Mouse (Mus musculus) midbrain, postnatal 0 days (tissue): Measurements from ENCODE around the gene Lsp1. TPM values are rescaled to one million over a fixed set of nuclear protein-coding genes. Genes with fewer than 3 reads are reported as not detected.

Source experiments
- ATAC-seq: fragments of 200-750 bp; cut with Nextera tagmentation; 2 replicates; pipeline ENCODE4 v1.8.0; 2017; ENCODE audit warnings: moderate number of reproducible peaks, mild to moderate bottlenecking, moderate TSS enrichment, moderate library complexity; ENCODE audit not compliant: low FRiP score
- DNase-seq: peaks from one replicate; pipeline ENCODE4 v3.0.0-alpha.2; 2015; ENCODE audit warnings: low spot score
- H3K27ac ChIP-seq: fragments of 300-500 bp; sonication (generic); 2 replicates; pipeline ENCODE4 v1.5.1; 2014; ENCODE audit warnings: low read depth, mild to moderate bottlenecking, low read length, mixed read lengths
- H3K27me3 ChIP-seq: fragments of 300-500 bp; sonication (generic); 2 replicates; pipeline ENCODE4 v1.6.1; 2014; ENCODE audit warnings: low read length, control low read depth, mixed read lengths; ENCODE audit not compliant: insufficient read depth
- H3K36me3 ChIP-seq: fragments of 300-500 bp; sonication (generic); 2 replicates; pipeline ENCODE4 v1.6.1; 2014; ENCODE audit warnings: low read length, control low read depth, mixed read lengths; ENCODE audit not compliant: insufficient read depth
- H3K4me1 ChIP-seq: fragments of 300-500 bp; sonication (generic); 2 replicates; pipeline ENCODE4 v1.6.1; 2014; ENCODE audit warnings: mild to moderate bottlenecking, control low read depth, antibody characterized with exemption, low read length, mixed read lengths; ENCODE audit not compliant: insufficient read depth
- H3K4me2 ChIP-seq: fragments of 300-500 bp; sonication (generic); 2 replicates; pipeline ENCODE4 v1.6.1; 2014; ENCODE audit warnings: low read depth, mild to moderate bottlenecking, low read length, mixed read lengths; ENCODE audit not compliant: poor library complexity, severe bottlenecking
- H3K4me3 ChIP-seq: fragments of 300-500 bp; sonication (generic); 2 replicates; pipeline ENCODE4 v1.5.1; 2014; ENCODE audit warnings: low read depth, mild to moderate bottlenecking, low read length, moderate library complexity
- H3K9ac ChIP-seq: fragments of 300-500 bp; sonication (generic); replicated peaks from 2 replicates; pipeline ENCODE4 v1.6.1; 2014; ENCODE audit warnings: mild to moderate bottlenecking, low read length, moderate library complexity, mixed read lengths; ENCODE audit not compliant: poor library complexity, severe bottlenecking
- H3K9me3 ChIP-seq: fragments of 300-500 bp; sonication (generic); 2 replicates; pipeline ENCODE4 v1.6.1; 2016; ENCODE audit warnings: low read length, control low read depth
- CTCF ChIP-seq: IDR thresholded peaks from 2 replicates; pipeline ENCODE4 v1.5.1; 2016; ENCODE audit warnings: antibody characterized with exemption, mild to moderate bottlenecking
- WGBS: fragments of 180-500 bp; shearing (Covaris S2); extraction: QIAGEN DNeasy Blood & Tissue Kit; methylation state at CpG from one replicate; pipeline ENCODE4 v1.1.7; 2014; 5-methylcytosine and 5-hydroxymethylcytosine counted together
- polyA plus RNA-seq: library from polyadenylated mRNA; unstranded; fragments of >200 nt; fragmentation: Nextera tagmentation; extraction: Ambion mirVana; gene quantifications from 2 replicates; pipeline ENCODE4 v1.2.1, GENCODE M21; 2015
- total RNA-seq: library from RNA; depleted of rRNA; stranded (reverse); fragments of >200 nt; gene quantifications from 2 replicates; pipeline ENCODE4 v1.2.3, GENCODE M21; 2014; rRNA removed

Lsp1 gene
- total and polyA plus RNA-seq, 2 experiments from 2014 or later, result 5.3 to 11.0 TPM

DNA sequence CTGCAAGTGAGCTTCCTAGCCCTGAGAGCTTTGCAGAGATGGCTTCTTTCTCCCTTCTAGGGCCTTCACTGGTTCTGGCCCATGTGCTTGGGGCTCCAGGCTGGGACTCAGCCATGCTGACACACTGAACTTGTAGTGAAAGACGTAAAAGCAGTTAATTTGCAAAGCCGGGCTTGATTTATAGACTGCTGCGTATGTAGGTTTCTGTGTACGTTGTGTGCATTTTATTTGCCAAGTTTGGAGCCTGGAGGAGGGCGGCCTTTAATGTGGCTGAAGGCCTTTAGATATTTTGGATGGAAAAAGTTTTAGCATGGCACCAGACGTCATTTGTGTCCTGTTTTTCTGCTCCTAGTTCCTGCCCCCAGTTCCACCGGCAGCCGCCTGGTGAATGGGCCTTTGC, 79.2 kb downstream of the Lsp1 start:
- no peak for TF ChIP-seq CTCF

DNA sequence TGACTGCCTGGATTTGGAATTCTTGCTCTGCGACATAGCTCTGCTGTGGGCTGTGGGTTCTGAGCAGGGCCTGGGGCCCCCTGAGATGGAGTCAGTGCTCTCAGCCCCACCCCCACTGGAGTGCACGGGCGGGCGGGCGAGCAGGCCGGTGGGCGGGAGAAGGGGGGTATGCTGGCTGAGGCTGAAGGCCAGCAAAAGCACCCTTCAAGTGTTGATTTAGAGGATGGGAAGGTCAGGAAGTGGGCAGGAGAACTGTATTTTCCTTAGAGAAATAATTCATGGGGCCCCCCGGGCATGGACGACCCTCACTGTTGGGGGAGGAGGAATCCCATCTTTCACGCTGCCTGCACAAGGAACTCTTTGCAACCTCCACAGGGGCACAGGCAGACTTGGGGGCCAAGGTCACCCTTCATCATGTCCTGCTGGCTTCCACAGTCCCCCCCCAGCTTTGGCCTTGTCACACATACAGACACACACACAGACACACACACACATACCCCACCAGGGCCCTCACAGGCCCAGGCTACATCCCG, 82.2 kb downstream of the Lsp1 start:
- WGBS, result 27% methylated on average over 10 of the region's 11 CpGs
- H3K27ac ChIP-seq, result no peak overlapping the region
- ATAC-seq (no peak), DNase-seq (no peak)
- no peak overlapping the region for H3K4me2 ChIP-seq
- H3K36me3 ChIP-seq, result 0 out of 2 replicates have a peak, but pooled peaks cover 11% of the 10 kb centered on the region
- 0 out of 2 replicates have a peak overlapping the region, but pooled peaks have one; percentile 33 for H3K9ac ChIP-seq
- H3K9me3 ChIP-seq, result no peaks in the 10 kb centered on the region
- no peak for TF ChIP-seq CTCF
- no peaks in the 10 kb centered on the region for H3K27me3 ChIP-seq
- H3K4me3 ChIP-seq, result no peak overlapping the region
- H3K4me1 ChIP-seq, result no peaks in the 10 kb centered on the region; the same call in 1 of the 2 replicates

More for the DNA sequence above, 79.2 kb downstream of the Lsp1 start:
- Histone ChIP-seq H3K4me1 (no peaks in the 10 kb centered on the region; the same call in 1 of the 2 replicates), H3K36me3 (peaks cover 8% of the 10 kb centered on the region; the same call in 1 of the 2 replicates), H3K4me2 (no peak overlapping the region), H3K9ac (no peak overlapping the region), H3K9me3 (no peaks in the 10 kb centered on the region), H3K4me3 (no peak overlapping the region), H3K27me3 (no peaks in the 10 kb centered on the region), H3K27ac (no peak overlapping the region)
- WGBS, result 73% methylated on average over 8 of the region's 8 CpGs
- no peak for DNase-seq
- ATAC-seq, result no peak

Other genes starting within 250 kb of the Lsp1 start
- not detected in 2 replicates for gene Gm7579, start 248.9 kb upstream of the Lsp1 start, total RNA-seq
- not detected in 2 replicates for gene Gm7579, start 248.9 kb upstream of the Lsp1 start, polyA plus RNA-seq
- not detected in 2 replicates for gene Krtap5-5, start 230.8 kb upstream of the Lsp1 start, total RNA-seq
- not detected in 2 replicates for gene Krtap5-5, start 230.8 kb upstream of the Lsp1 start, polyA plus RNA-seq
- gene Gm40460, start 219.7 kb upstream of the Lsp1 start, total RNA-seq, result not detected in 2 replicates
- gene Gm40460, start 219.7 kb upstream of the Lsp1 start, polyA plus RNA-seq, result not detected in 2 replicates
- gene Gm2431, start 202.5 kb upstream of the Lsp1 start, total RNA-seq, result not detected in 2 replicates
- gene Gm2431, start 202.5 kb upstream of the Lsp1 start, polyA plus RNA-seq, result not detected in 2 replicates
- not detected in 2 replicates for gene Gm4559, start 186.4 kb upstream of the Lsp1 start, total RNA-seq
- not detected in 2 replicates for gene Gm4559, start 186.4 kb upstream of the Lsp1 start, polyA plus RNA-seq
- not detected in 2 replicates for gene Krtap5-1, start 163.7 kb upstream of the Lsp1 start, total RNA-seq
- not detected in 2 replicates for gene Krtap5-1, start 163.7 kb upstream of the Lsp1 start, polyA plus RNA-seq
- not detected in 2 replicates for gene Krtap5-4, start 157.3 kb upstream of the Lsp1 start, total RNA-seq
- not detected in 2 replicates for gene Krtap5-4, start 157.3 kb upstream of the Lsp1 start, polyA plus RNA-seq
- 16.4 and 21.8 TPM in 2 replicates for gene Ifitm10, start 87.1 kb upstream of the Lsp1 start, total RNA-seq
- gene Ifitm10, start 87.1 kb upstream of the Lsp1 start, polyA plus RNA-seq, result 20.8 and 23.5 TPM in 2 replicates
- gene Gm49369, start 78.1 kb upstream of the Lsp1 start, total RNA-seq, result 3.3 TPM in 1 of 2 replicates, not detected in the other
- gene Gm49369, start 78.1 kb upstream of the Lsp1 start, polyA plus RNA-seq, result not detected in 2 replicates
- 520 and 652 TPM in 2 replicates for gene Ctsd, start 72.8 kb upstream of the Lsp1 start, total RNA-seq
- 320 and 345 TPM in 2 replicates for gene Ctsd, start 72.8 kb upstream of the Lsp1 start, polyA plus RNA-seq
- not detected in 2 replicates for gene Syt8, start 26.0 kb upstream of the Lsp1 start, total RNA-seq
- not detected in 2 replicates for gene Syt8, start 26.0 kb upstream of the Lsp1 start, polyA plus RNA-seq
- not detected in 2 replicates for gene Tnni2, start 19.0 kb upstream of the Lsp1 start, total RNA-seq
- gene Tnni2, start 19.0 kb upstream of the Lsp1 start, polyA plus RNA-seq, result 0.46 and 0.56 TPM in 2 replicates
- 1.3 and 1.5 TPM in 2 replicates for gene Tnnt3, start 38.0 kb downstream of the Lsp1 start, total RNA-seq
- gene Tnnt3, start 38.0 kb downstream of the Lsp1 start, polyA plus RNA-seq, result 2.0 and 3.1 TPM in 2 replicates
- gene Mrpl23, start 71.9 kb downstream of the Lsp1 start, total RNA-seq, result 56.3 and 60.8 TPM in 2 replicates
- 24.6 and 30.1 TPM in 2 replicates for gene Mrpl23, start 71.9 kb downstream of the Lsp1 start, polyA plus RNA-seq
- 369 and 380 TPM in 2 replicates for gene Igf2, start 206.0 kb downstream of the Lsp1 start, total RNA-seq
- 195 and 213 TPM in 2 replicates for gene Igf2, start 206.0 kb downstream of the Lsp1 start, polyA plus RNA-seq
- gene Gm49394, start 209.1 kb downstream of the Lsp1 start, total RNA-seq, result not detected in 2 replicates
- not detected in 2 replicates for gene Gm49394, start 209.1 kb downstream of the Lsp1 start, polyA plus RNA-seq